Mouse (Mus musculus): ENCODE results near the gene Igflr1. TPM values are rescaled to one million over a fixed set of nuclear protein-coding genes. Genes with fewer than 3 reads are reported as not detected.

Gene Igflr1
- total and polyA plus RNA-seq, 2 experiments from 2014 or later: 1.9 to 3.1 TPM

DNA sequence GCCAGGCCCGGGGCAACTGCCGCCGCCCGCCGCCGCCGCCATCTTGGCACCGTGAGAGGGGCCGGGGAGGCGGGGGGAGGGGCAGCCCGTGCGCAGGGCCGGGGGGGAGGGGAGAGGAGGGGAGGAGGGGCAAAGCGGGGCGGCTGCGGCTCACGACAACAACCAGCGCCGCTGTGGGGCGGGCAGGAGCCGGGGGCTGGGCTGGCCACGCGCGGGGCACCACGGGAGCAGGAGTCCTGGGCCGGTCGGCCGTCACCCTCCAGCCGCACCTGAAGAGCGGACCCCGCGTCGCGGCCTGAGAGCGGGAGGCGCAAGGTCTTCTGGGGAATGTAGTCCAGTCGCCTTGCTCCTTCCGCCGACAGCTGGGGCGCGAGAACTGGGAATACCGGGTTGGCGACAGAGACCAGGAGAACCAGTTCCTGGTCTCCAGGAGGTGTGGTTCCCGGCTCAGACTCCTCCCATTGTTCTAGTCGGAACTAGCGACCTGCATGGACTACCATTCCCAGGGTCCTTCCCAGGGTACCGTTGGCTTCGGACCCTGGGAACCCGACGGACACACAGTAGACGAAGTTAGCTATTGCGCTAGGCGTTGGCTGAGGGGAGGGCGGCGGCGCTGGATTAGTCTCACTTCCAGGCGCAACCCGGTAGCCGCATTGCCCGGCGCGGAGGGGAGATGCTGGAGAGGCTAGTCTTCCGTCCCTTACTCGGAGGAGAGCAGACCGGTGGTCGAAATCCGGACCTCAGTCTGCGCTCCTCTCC is 23.6 kb downstream of the Igflr1 start, which contains the start of gene Kmt2b:
TSS of gene Kmt2b (minus strand) at position 51 of the 759 bp plus-strand sequence.
- Histone ChIP-seq H3K27me3 (ENCODE audit: insufficient read depth, low read length) (no peaks in the 10 kb centered on the region), H3K9me3 (ENCODE audit: low read length) (no peaks in the 10 kb centered on the region), H3K36me3 (ENCODE audit: insufficient read depth, low read length) (peaks cover 21% of the 10 kb centered on the region), H3K9ac (replicated peaks; ENCODE audit: low read length, poor library complexity, severe bottlenecking) (peak within 1 kb of the TSS; percentile 98), H3K4me2 (ENCODE audit: low read depth, low read length, poor library complexity, severe bottlenecking) (peak within 1 kb of the TSS; percentile 89), H3K27ac (ENCODE audit: low read depth, low read length) (peak within 1 kb of the TSS; percentile 97), H3K4me1 (ENCODE audit: insufficient read depth, low read length) (peaks cover 9% of the 10 kb centered on the region; the same call in 1 of the 2 replicates), H3K4me3 (ENCODE audit: low read depth, low read length) (peak within 1 kb of the TSS; percentile 79)
- WGBS: under 1% methylated on average over 45 of the region's 68 CpGs
- no peak; the same call in 1 of the 2 replicates for TF ChIP-seq CTCF (IDR thresholded peaks at IDR 0.05)
- DNase-seq (ENCODE audit: low spot score): peak; percentile 98
- ATAC-seq (ENCODE audit: low FRiP score): peak; percentile 93

GRCm38 (mm10) chr7:30589435-30590301 is 24.4 kb downstream of the Igflr1 start:
- 30% methylated on average over 39 of the region's 40 CpGs for WGBS
- TF ChIP-seq CTCF (IDR thresholded peaks at IDR 0.05): peak; percentile 90
- DNase-seq (ENCODE audit: low spot score) (peak; percentile 88), ATAC-seq (ENCODE audit: low FRiP score) (peak; percentile 62)
- H3K4me2 ChIP-seq (ENCODE audit: low read depth, low read length, poor library complexity, severe bottlenecking): peak overlapping the region; percentile 89
- peak overlapping the region; percentile 79 for H3K4me3 ChIP-seq (ENCODE audit: low read depth, low read length)
- H3K27ac ChIP-seq (ENCODE audit: low read depth, low read length): peak overlapping the region; percentile 97
- peak overlapping the region; percentile 98 for H3K9ac ChIP-seq (replicated peaks; ENCODE audit: low read length, poor library complexity, severe bottlenecking)
- H3K9me3 ChIP-seq (ENCODE audit: low read length): no peaks in the 10 kb centered on the region
- H3K36me3 ChIP-seq (ENCODE audit: insufficient read depth, low read length): peaks cover 13% of the 10 kb centered on the region
- H3K4me1 ChIP-seq (ENCODE audit: insufficient read depth, low read length): peaks cover 9% of the 10 kb centered on the region; the same call in 1 of the 2 replicates
- H3K27me3 ChIP-seq (ENCODE audit: insufficient read depth, low read length): no peaks in the 10 kb centered on the region

DNA sequence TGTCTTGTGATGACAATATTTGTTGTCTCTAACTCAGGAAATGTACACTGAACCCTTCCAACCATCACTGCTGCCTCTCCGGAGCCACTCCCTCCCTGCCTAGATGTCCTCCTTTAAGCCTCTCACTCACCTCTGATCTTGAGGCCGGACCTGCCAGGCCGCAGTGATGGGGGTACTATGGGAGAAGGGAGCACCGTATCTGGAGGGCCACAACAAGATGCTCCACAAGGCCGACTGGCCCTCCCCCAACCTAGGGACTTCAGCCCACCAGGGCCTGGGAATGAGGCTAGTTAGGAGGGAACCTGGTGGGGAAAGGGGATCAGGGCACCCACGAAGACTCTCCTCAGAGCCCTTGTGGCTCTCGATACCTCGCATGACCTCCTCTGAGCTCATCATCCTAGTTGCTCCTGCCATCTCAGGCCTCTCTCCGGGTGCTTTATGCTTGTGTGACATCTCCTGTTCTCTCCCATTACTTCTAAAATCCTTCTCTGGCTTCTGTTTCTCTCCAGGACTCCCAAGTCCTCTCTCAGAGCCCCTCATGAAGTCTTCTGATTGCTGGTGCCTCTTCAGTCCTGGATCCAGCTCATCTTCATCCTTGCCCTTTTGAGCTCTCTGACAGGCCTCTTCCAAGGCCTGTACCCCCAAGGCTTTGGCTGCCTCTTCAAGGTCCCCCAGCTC is 25.8 kb downstream of the Igflr1 start:
- WGBS: 89% methylated on average over 9 of the region's 9 CpGs

DNA sequence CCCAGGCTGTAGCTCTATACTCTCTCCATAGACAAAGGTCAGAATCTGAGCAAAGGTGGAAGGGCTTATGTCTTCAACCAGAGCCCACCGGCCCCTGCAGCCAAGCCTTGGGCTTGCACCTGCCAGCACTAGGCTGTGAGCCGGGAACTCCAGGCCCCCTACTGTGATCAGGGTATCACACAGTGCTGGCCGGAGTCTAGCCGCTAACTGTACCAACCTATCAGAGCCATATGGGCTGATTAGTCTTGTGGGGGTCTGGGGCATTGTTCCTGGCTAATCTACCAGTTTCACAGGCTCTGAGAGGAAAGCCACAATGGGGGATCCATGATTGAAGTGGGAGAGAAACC is 26.4 kb downstream of the Igflr1 start:
- Histone ChIP-seq H3K27me3 (ENCODE audit: insufficient read depth, low read length) (no peaks in the 10 kb centered on the region), H3K9me3 (ENCODE audit: low read length) (no peaks in the 10 kb centered on the region), H3K9ac (replicated peaks; ENCODE audit: low read length, poor library complexity, severe bottlenecking) (no peak overlapping the region; the same call in 1 of the 2 replicates), H3K36me3 (ENCODE audit: insufficient read depth, low read length) (no peaks in the 10 kb centered on the region), H3K4me2 (ENCODE audit: low read depth, low read length, poor library complexity, severe bottlenecking) (no peak overlapping the region), H3K4me3 (ENCODE audit: low read depth, low read length) (no peak overlapping the region), H3K4me1 (ENCODE audit: insufficient read depth, low read length) (peaks cover 9% of the 10 kb centered on the region; the same call in 1 of the 2 replicates), H3K27ac (ENCODE audit: low read depth, low read length) (no peak overlapping the region)
- DNase-seq (ENCODE audit: low spot score) (no peak), ATAC-seq (ENCODE audit: low FRiP score) (no peak)
- WGBS: 29% methylated on average over 4 of the region's 4 CpGs
- no peak for TF ChIP-seq CTCF (IDR thresholded peaks at IDR 0.05)

More for the DNA sequence above, 25.8 kb downstream of the Igflr1 start:
- TF ChIP-seq CTCF (IDR thresholded peaks at IDR 0.05): no peak
- no peak for ATAC-seq (ENCODE audit: low FRiP score)
- no peak overlapping the region for H3K4me3 ChIP-seq (ENCODE audit: low read depth, low read length)
- H3K4me2 ChIP-seq (ENCODE audit: low read depth, low read length, poor library complexity, severe bottlenecking): no peak overlapping the region
- H3K36me3 ChIP-seq (ENCODE audit: insufficient read depth, low read length): peaks cover under 1% of the 10 kb centered on the region; the same call in 1 of the 2 replicates
- no peak for DNase-seq (ENCODE audit: low spot score)
- no peak overlapping the region for H3K9ac ChIP-seq (replicated peaks; ENCODE audit: low read length, poor library complexity, severe bottlenecking)
- H3K27me3 ChIP-seq (ENCODE audit: insufficient read depth, low read length): no peaks in the 10 kb centered on the region
- H3K4me1 ChIP-seq (ENCODE audit: insufficient read depth, low read length): peaks cover 9% of the 10 kb centered on the region; the same call in 1 of the 2 replicates
- H3K9me3 ChIP-seq (ENCODE audit: low read length): no peaks in the 10 kb centered on the region
- no peak overlapping the region for H3K27ac ChIP-seq (ENCODE audit: low read depth, low read length)

DNA sequence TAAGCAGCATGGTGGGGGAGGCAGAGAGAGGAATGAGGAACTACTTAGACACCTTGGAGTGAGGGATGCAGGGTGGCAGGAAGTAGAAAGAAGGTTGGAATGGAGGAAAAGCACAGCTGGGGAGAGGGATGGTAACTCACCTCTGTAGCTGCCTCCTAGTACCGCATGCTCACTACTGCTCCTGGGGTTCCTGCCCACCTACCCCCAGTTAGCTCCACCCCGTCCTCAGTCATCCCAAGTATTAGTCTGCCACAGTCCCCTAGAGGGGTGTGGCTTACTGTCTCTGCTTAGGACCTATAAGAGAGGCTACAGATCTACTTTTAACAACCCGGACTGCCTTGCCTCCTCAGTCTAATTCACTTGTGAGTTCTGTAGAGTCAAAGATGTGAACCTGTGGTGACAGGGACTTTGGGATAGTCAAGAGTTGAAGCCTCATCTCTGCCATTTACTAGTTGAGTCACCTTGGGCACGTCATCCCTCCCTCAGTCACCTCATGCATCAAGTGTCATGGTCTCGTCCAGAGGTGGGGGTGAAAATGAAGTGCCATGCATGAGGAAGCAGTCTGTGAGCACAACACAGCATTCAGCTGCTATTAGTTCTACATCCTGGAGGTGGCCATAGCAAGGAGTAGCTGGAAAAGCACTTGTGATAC is 27.7 kb downstream of the Igflr1 start:
- Histone ChIP-seq H3K27me3 (ENCODE audit: insufficient read depth, low read length) (no peaks in the 10 kb centered on the region), H3K36me3 (ENCODE audit: insufficient read depth, low read length) (no peaks in the 10 kb centered on the region), H3K4me3 (ENCODE audit: low read depth, low read length) (no peak overlapping the region), H3K9me3 (ENCODE audit: low read length) (no peaks in the 10 kb centered on the region), H3K27ac (ENCODE audit: low read depth, low read length) (no peak overlapping the region), H3K4me1 (ENCODE audit: insufficient read depth, low read length) (no peaks in the 10 kb centered on the region), H3K4me2 (ENCODE audit: low read depth, low read length, poor library complexity, severe bottlenecking) (no peak overlapping the region), H3K9ac (replicated peaks; ENCODE audit: low read length, poor library complexity, severe bottlenecking) (no peak overlapping the region)
- 65% methylated on average over 5 of the region's 5 CpGs for WGBS
- TF ChIP-seq CTCF (IDR thresholded peaks at IDR 0.05): no peak
- DNase-seq (ENCODE audit: low spot score) (no peak), ATAC-seq (ENCODE audit: low FRiP score) (no peak)
